Mouse (Mus musculus): Measurements from ENCODE around the gene Mef2c.

The Mef2c gene

GRCm38 (mm10) chr13:83524159-83524901 is 20.5 kb downstream of the Mef2c start:
- DNase-seq (ENCODE audit: low spot score in 2 of 2), result peak in 1 of 2 experiments; percentile 66

- no peak for DNase-seq (ENCODE audit: low spot score in 2 of 2)
Measured at GRCm38 (mm10) chr13:83524902-83525715, 21.3 kb downstream of the Mef2c start.

- no peak for DNase-seq (ENCODE audit: low spot score in 2 of 2)
Measured at GRCm38 (mm10) chr13:83525716-83526005, 21.8 kb downstream of the Mef2c start.

- no peak for DNase-seq (ENCODE audit: low spot score in 2 of 2)
Measured at GRCm38 (mm10) chr13:83526066-83526465, 22.2 kb downstream of the Mef2c start.

GRCm38 (mm10) chr13:83527921-83528320 is 24.1 kb downstream of the Mef2c start:
- DNase-seq (ENCODE audit: low spot score in 2 of 2), result no peak

- no peak for DNase-seq (ENCODE audit: low spot score in 2 of 2)
Measured at GRCm38 (mm10) chr13:83529729-83530314, 26.0 kb downstream of the Mef2c start.

- no peak for DNase-seq (ENCODE audit: low spot score in 2 of 2)
Measured at GRCm38 (mm10) chr13:83530889-83531288, 27.1 kb downstream of the Mef2c start.

GRCm38 (mm10) chr13:83531968-83532591 is 28.2 kb downstream of the Mef2c start:
- DNase-seq (ENCODE audit: low spot score in 2 of 2), result peak in 1 of 2 experiments; percentile 55

- no peak for DNase-seq (ENCODE audit: low spot score in 2 of 2)
Measured at GRCm38 (mm10) chr13:83536361-83536760, 32.5 kb downstream of the Mef2c start.

GRCm38 (mm10) chr13:83537163-83537562 is 33.3 kb downstream of the Mef2c start:
- DNase-seq (ENCODE audit: low spot score in 2 of 2), result peak in 1 of 2 experiments; percentile 67

- DNase-seq (ENCODE audit: low spot score in 2 of 2), result no peak
Measured at GRCm38 (mm10) chr13:83539921-83540320, 36.1 kb downstream of the Mef2c start.

- DNase-seq (ENCODE audit: low spot score in 2 of 2), result no peak
Measured at GRCm38 (mm10) chr13:83542666-83543065, 38.8 kb downstream of the Mef2c start.

GRCm38 (mm10) chr13:83544707-83545106 is 40.9 kb downstream of the Mef2c start:
- no peak for DNase-seq (ENCODE audit: low spot score in 2 of 2)

GRCm38 (mm10) chr13:83546876-83547275 is 43.0 kb downstream of the Mef2c start:
- no peak for DNase-seq (ENCODE audit: low spot score in 2 of 2)

GRCm38 (mm10) chr13:83551259-83551658 is 47.4 kb downstream of the Mef2c start:
- no peak for DNase-seq (ENCODE audit: low spot score in 2 of 2)

GRCm38 (mm10) chr13:83552051-83552450 is 48.2 kb downstream of the Mef2c start:
- DNase-seq (ENCODE audit: low spot score in 2 of 2), result no peak

- DNase-seq (ENCODE audit: low spot score in 2 of 2), result no peak
Measured at GRCm38 (mm10) chr13:83563261-83563660, 59.4 kb downstream of the Mef2c start.

GRCm38 (mm10) chr13:83565732-83566131 is 61.9 kb downstream of the Mef2c start:
- no peak for DNase-seq (ENCODE audit: low spot score in 2 of 2)

- no peak for DNase-seq (ENCODE audit: low spot score in 2 of 2)
Measured at GRCm38 (mm10) chr13:83566180-83566579, 62.3 kb downstream of the Mef2c start.

GRCm38 (mm10) chr13:83566834-83567534 is 63.1 kb downstream of the Mef2c start:
- DNase-seq (ENCODE audit: low spot score in 2 of 2), result no peak

- DNase-seq (ENCODE audit: low spot score in 2 of 2), result no peak
Measured at GRCm38 (mm10) chr13:83567681-83568080, 63.8 kb downstream of the Mef2c start.

Measured in left cerebral cortex, adult 9 months (tissue).